Mouse (Mus musculus) E14TG2a.4 (cell line): ENCODE measurements around the gene Agbl2.

ENCODE experiments used
- CTCF ChIP-seq: conservative IDR thresholded peaks from 2 replicates; pipeline ENCODE4 v1.5.1; 2014; ENCODE audit warnings: low read length
- POU5F1 ChIP-seq: IDR thresholded peaks from 2 replicates; pipeline ENCODE4 v1.6.1; 2014; ENCODE audit warnings: low read length, borderline replicate concordance

- TF ChIP-seq CTCF (no peak), POU5F1 (no peak)
These were observed 29.0 kb upstream of the Agbl2 start for GRCm38 (mm10) chr2:90753565-90753964.
